Mouse (Mus musculus): ENCODE measurements at regions not wholly inside any gene's neighbourhood (a gene's known extent, or its start where the extent isn't known, plus 50 kb on each side); places are given as distances from the start of the nearest gene placed in this dataset.

GRCm38 (mm10) chr5:116963106-116963505 lies 152.8 kb downstream of the Suds3 start:
- no peaks in the 10 kb centered on the region for H3K27me3 ChIP-seq
- H3K4me1 ChIP-seq: no peaks in the 10 kb centered on the region
- H3K4me2 ChIP-seq: no peak overlapping the region
- no peak for ATAC-seq (ENCODE audit: insufficient number of reproducible peaks, low FRiP score, low TSS enrichment, low read depth)
- no peaks in the 10 kb centered on the region for H3K36me3 ChIP-seq
- H3K9me3 ChIP-seq: no peaks in the 10 kb centered on the region
- H3K4me3 ChIP-seq: no peak overlapping the region
- WGBS: 61% methylated on average over 2 of the region's 2 CpGs
- no peak overlapping the region for H3K27ac ChIP-seq
- H3K9ac ChIP-seq: no peak overlapping the region

GRCm38 (mm10) chr5:116960041-116960440 lies 155.9 kb downstream of the Suds3 start:
- H3K4me3 ChIP-seq: no peak overlapping the region
- no peaks in the 10 kb centered on the region for H3K4me1 ChIP-seq
- no peak overlapping the region for H3K9ac ChIP-seq
- no peaks in the 10 kb centered on the region for H3K36me3 ChIP-seq
- H3K27me3 ChIP-seq: no peaks in the 10 kb centered on the region
- no peaks in the 10 kb centered on the region for H3K9me3 ChIP-seq
- no peak for ATAC-seq (ENCODE audit: insufficient number of reproducible peaks, low FRiP score, low TSS enrichment, low read depth)
- WGBS: 76% methylated on average over 8 of the region's 8 CpGs
- H3K27ac ChIP-seq: no peak overlapping the region
- H3K4me2 ChIP-seq: no peak overlapping the region

GRCm38 (mm10) chr5:116958141-116958540 lies 157.8 kb downstream of the Suds3 start:
- WGBS: 71% methylated on average over 5 of the region's 5 CpGs
- Histone ChIP-seq H3K4me1 (no peaks in the 10 kb centered on the region), H3K9me3 (no peaks in the 10 kb centered on the region), H3K36me3 (no peaks in the 10 kb centered on the region), H3K9ac (no peak overlapping the region), H3K4me2 (no peak overlapping the region), H3K4me3 (no peak overlapping the region), H3K27me3 (no peaks in the 10 kb centered on the region), H3K27ac (no peak overlapping the region)
- ATAC-seq (ENCODE audit: insufficient number of reproducible peaks, low FRiP score, low TSS enrichment, low read depth): no peak

GRCm38 (mm10) chr5:116956572-116956971 lies 159.3 kb downstream of the Suds3 start:
- H3K4me2 ChIP-seq: no peak overlapping the region
- H3K9ac ChIP-seq: no peak overlapping the region
- H3K4me1 ChIP-seq: no peaks in the 10 kb centered on the region
- H3K9me3 ChIP-seq: no peaks in the 10 kb centered on the region
- no peak for ATAC-seq (ENCODE audit: insufficient number of reproducible peaks, low FRiP score, low TSS enrichment, low read depth)
- H3K4me3 ChIP-seq: no peak overlapping the region
- H3K27ac ChIP-seq: no peak overlapping the region
- no peaks in the 10 kb centered on the region for H3K36me3 ChIP-seq
- H3K27me3 ChIP-seq: no peaks in the 10 kb centered on the region
- 68% methylated on average over 13 of the region's 13 CpGs for WGBS

- no peaks in the 10 kb centered on the region for H3K4me1 ChIP-seq
- no peak overlapping the region for H3K9ac ChIP-seq
- 21% methylated on average over 4 of the region's 4 CpGs for whole genome bisulfite sequencing
- H3K9me3 ChIP-seq: no peaks in the 10 kb centered on the region
- no peak for ATAC-seq (ENCODE audit: insufficient number of reproducible peaks, low FRiP score, low TSS enrichment, low read depth)
- H3K4me3 ChIP-seq: no peak overlapping the region
- H3K27me3 ChIP-seq: no peaks in the 10 kb centered on the region
- H3K27ac ChIP-seq: no peak overlapping the region
- H3K36me3 ChIP-seq: no peaks in the 10 kb centered on the region
- no peak overlapping the region for H3K4me2 ChIP-seq
Measured at GRCm38 (mm10) chr5:116950280-116950881, 165.5 kb downstream of the Suds3 start.

- H3K4me3 ChIP-seq: no peak overlapping the region
- no peak overlapping the region for H3K4me2 ChIP-seq
- no peaks in the 10 kb centered on the region for H3K36me3 ChIP-seq
- H3K27ac ChIP-seq: no peak overlapping the region
- WGBS: 67% methylated on average over 5 of the region's 5 CpGs
- no peaks in the 10 kb centered on the region for H3K27me3 ChIP-seq
- no peaks in the 10 kb centered on the region for H3K9me3 ChIP-seq
- ATAC-seq (ENCODE audit: insufficient number of reproducible peaks, low FRiP score, low TSS enrichment, low read depth): no peak
- no peaks in the 10 kb centered on the region for H3K4me1 ChIP-seq
- H3K9ac ChIP-seq: no peak overlapping the region
Measured at GRCm38 (mm10) chr5:116934585-116934984, 181.3 kb downstream of the Suds3 start.

- Histone ChIP-seq H3K27ac (no peak overlapping the region), H3K9me3 (no peaks in the 10 kb centered on the region), H3K4me1 (no peaks in the 10 kb centered on the region), H3K27me3 (no peaks in the 10 kb centered on the region), H3K9ac (no peak overlapping the region), H3K4me3 (no peak overlapping the region), H3K4me2 (no peak overlapping the region), H3K36me3 (no peaks in the 10 kb centered on the region)
- WGBS: 56% methylated on average over 3 of the region's 3 CpGs
- ATAC-seq (ENCODE audit: insufficient number of reproducible peaks, low FRiP score, low TSS enrichment, low read depth): no peak
Measured at GRCm38 (mm10) chr5:116934151-116934550, 181.8 kb downstream of the Suds3 start.

- Histone ChIP-seq H3K9me3 (no peaks in the 10 kb centered on the region), H3K27ac (no peak overlapping the region), H3K36me3 (no peaks in the 10 kb centered on the region), H3K9ac (no peak overlapping the region), H3K27me3 (no peaks in the 10 kb centered on the region), H3K4me2 (no peak overlapping the region), H3K4me1 (no peaks in the 10 kb centered on the region), H3K4me3 (no peak overlapping the region)
- 85% methylated on average over 5 of the region's 5 CpGs for WGBS
- no peak for ATAC-seq (ENCODE audit: insufficient number of reproducible peaks, low FRiP score, low TSS enrichment, low read depth)
Measured at GRCm38 (mm10) chr5:116933105-116933504, 182.8 kb downstream of the Suds3 start.

- Histone ChIP-seq H3K9me3 (no peaks in the 10 kb centered on the region), H3K36me3 (no peaks in the 10 kb centered on the region), H3K4me1 (0 out of 2 replicates have a peak, but pooled peaks cover 2% of the 10 kb centered on the region), H3K9ac (no peak overlapping the region), H3K27ac (no peak overlapping the region), H3K27me3 (no peaks in the 10 kb centered on the region), H3K4me2 (no peak overlapping the region), H3K4me3 (no peak overlapping the region)
- ATAC-seq (ENCODE audit: insufficient number of reproducible peaks, low FRiP score, low TSS enrichment, low read depth): no peak
- 33% methylated on average over 4 of the region's 4 CpGs for WGBS
Measured at GRCm38 (mm10) chr5:116923761-116924160, 192.2 kb downstream of the Suds3 start.

GRCm38 (mm10) chr5:116922059-116922671 lies 193.7 kb downstream of the Suds3 start:
- H3K36me3 ChIP-seq: no peaks in the 10 kb centered on the region
- WGBS: 53% methylated on average over 17 of the region's 17 CpGs

GRCm38 (mm10) chr5:116914876-116915275 lies 201.0 kb downstream of the Suds3 start:
- Histone ChIP-seq H3K27ac (no peak overlapping the region), H3K9ac (no peak overlapping the region), H3K4me2 (no peak overlapping the region), H3K4me1 (no peaks in the 10 kb centered on the region), H3K36me3 (no peaks in the 10 kb centered on the region), H3K9me3 (no peaks in the 10 kb centered on the region), H3K4me3 (no peak overlapping the region), H3K27me3 (no peaks in the 10 kb centered on the region)
- no peak for ATAC-seq (ENCODE audit: insufficient number of reproducible peaks, low FRiP score, low TSS enrichment, low read depth)
- WGBS: 35% methylated on average over 12 of the region's 12 CpGs

More at GRCm38 (mm10) chr5:116922059-116922671, 193.7 kb downstream of the Suds3 start:
- Histone ChIP-seq H3K9me3 (no peaks in the 10 kb centered on the region), H3K27ac (no peak overlapping the region), H3K4me2 (no peak overlapping the region), H3K4me3 (no peak overlapping the region), H3K9ac (no peak overlapping the region), H3K27me3 (no peaks in the 10 kb centered on the region), H3K4me1 (0 out of 2 replicates have a peak, but pooled peaks cover 2% of the 10 kb centered on the region)
- ATAC-seq (ENCODE audit: insufficient number of reproducible peaks, low FRiP score, low TSS enrichment, low read depth): no peak

- no peak for ATAC-seq (ENCODE audit: insufficient number of reproducible peaks, low FRiP score, low TSS enrichment, low read depth)
- Histone ChIP-seq H3K9ac (no peak overlapping the region), H3K36me3 (no peaks in the 10 kb centered on the region), H3K27me3 (no peaks in the 10 kb centered on the region), H3K4me2 (no peak overlapping the region), H3K4me1 (no peaks in the 10 kb centered on the region), H3K9me3 (no peaks in the 10 kb centered on the region), H3K27ac (no peak overlapping the region), H3K4me3 (no peak overlapping the region)
- WGBS: 87% methylated on average over 5 of the region's 5 CpGs
Measured at GRCm38 (mm10) chr5:116900846-116901245, 215.1 kb downstream of the Suds3 start.
